ENCODE assay signal across 15 mouse cellular contexts in the genomic region with DNA sequence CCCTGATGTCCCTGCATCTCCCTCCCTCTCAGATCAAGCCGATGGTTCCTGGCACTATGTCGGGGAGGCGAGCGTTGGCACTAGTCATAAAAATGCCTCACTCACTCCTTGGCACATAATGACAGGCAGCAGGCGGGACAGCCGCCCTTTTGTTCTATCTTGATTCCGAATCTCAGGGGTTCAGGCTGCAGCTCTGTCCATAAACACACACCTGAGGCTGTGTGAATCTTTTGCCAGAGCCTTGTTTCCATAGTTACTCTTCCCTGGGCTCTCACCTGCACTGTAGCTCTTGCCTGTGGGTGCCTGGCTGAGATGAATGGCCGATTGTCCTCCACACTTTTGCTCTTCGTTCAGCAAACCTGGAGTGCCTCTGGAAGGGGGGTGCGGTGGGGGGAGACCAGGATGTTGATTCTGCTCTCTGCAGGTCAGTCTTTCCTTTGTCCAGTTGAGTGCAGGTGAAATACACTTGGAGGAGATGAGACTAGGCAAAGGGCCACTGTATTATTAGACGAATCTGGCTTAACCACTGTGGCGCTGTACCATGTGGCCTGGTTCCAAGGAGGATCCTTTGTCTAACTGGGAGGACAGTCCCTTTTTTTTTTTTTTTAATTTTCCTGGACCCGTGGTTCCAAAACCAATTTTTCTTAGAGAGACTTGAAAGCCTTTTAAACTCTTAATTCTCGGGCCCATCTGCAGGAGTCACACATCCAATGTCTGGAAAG. TPM values are rescaled to one million over a fixed set of nuclear protein-coding genes. Genes with fewer than 3 reads are reported as not detected.
DNase-seq lines count a peak whose midpoint lies in the region; ATAC-seq and TF ChIP-seq lines count a peak whose summit lies in the region.
"Had no signal": no experiment of that assay in that cellular context is flagged by ENCODE, and none has a peak within 500 bp of the region (broad histone marks: within the 10 kb centered on the region; RNA-seq: fewer than 3 reads in every experiment).

No protein-coding gene starts in this region.

- no peak overlapping the region for H3K4me3 ChIP-seq in forebrain, embryonic 14.5 days (ENCODE audit: low read depth, low read length)
- no peak overlapping the region for H3K4me3 ChIP-seq in forebrain, embryonic 12.5 days (replicated peaks)
- no peak overlapping the region for H3K4me3 ChIP-seq in midbrain, embryonic 14.5 days (replicated peaks; ENCODE audit: low read depth, low read length)
- H3K4me3 ChIP-seq in midbrain, embryonic 13.5 days (replicated peaks) = no peak overlapping the region
- H3K4me3 ChIP-seq in forebrain, embryonic 16.5 days (replicated peaks; ENCODE audit: low read length) = no peak overlapping the region
- no peak overlapping the region for H3K4me3 ChIP-seq in neural tube, embryonic 14.5 days (ENCODE audit: low read depth, low read length)
- no peak overlapping the region for H3K4me3 ChIP-seq in thymus, adult 2 months (ENCODE audit: control insufficient read depth, insufficient read depth, low read length)

- H3K27ac ChIP-seq in forebrain, embryonic 14.5 days (ENCODE audit: low read depth, low read length) = peak overlapping the region; percentile 40; the same call in 1 of the 2 replicates
- H3K27ac ChIP-seq in forebrain, embryonic 12.5 days = no peak overlapping the region
- peak overlapping the region; percentile 16; the same call in 1 of the 2 replicates for H3K27ac ChIP-seq in midbrain, embryonic 14.5 days (replicated peaks; ENCODE audit: low read depth, low read length)
- no peak overlapping the region for H3K27ac ChIP-seq in midbrain, embryonic 13.5 days
- peak overlapping the region; percentile 73 for H3K27ac ChIP-seq in forebrain, embryonic 16.5 days (ENCODE audit: low read length)
- 0 out of 2 replicates have a peak overlapping the region, but pooled peaks have one; percentile 41 for H3K27ac ChIP-seq in neural tube, embryonic 14.5 days (ENCODE audit: low read depth, low read length)
- no peak overlapping the region for H3K27ac ChIP-seq in thymus, adult 2 months (ENCODE audit: control insufficient read depth, insufficient read depth, low read length)

- DNase-seq in forebrain, embryonic 14.5 days (ENCODE audit: low spot score) = peak; percentile 53
- peak; percentile 29 for DNase-seq in midbrain, embryonic 14.5 days
- no peak for DNase-seq in thymus, adult 2 months
- DNase-seq in retina, embryonic 14.5 days (ENCODE audit: low spot score) = no peak
- DNase-seq: gastrocnemius, postnatal 10 days; lung, adult 2 months; retina, postnatal 1 day had no signal

- TF ChIP-seq POLR2A in thymus, adult 2 months (IDR thresholded peaks at IDR 0.05; ENCODE audit: control insufficient read depth, extremely low read depth, insufficient read depth, low read length, poor library complexity) = no peak

- H3K4me2 ChIP-seq in forebrain, embryonic 14.5 days (ENCODE audit: low read length) = no peak overlapping the region
- H3K4me2 ChIP-seq in forebrain, embryonic 12.5 days = no peak overlapping the region
- no peak overlapping the region for H3K4me2 ChIP-seq in midbrain, embryonic 14.5 days (ENCODE audit: low read length)
- H3K4me2 ChIP-seq in midbrain, embryonic 13.5 days (replicated peaks) = no peak overlapping the region
- H3K4me2 ChIP-seq in forebrain, embryonic 16.5 days (ENCODE audit: low read length) = peak overlapping the region; percentile 14; the same call in 1 of the 2 replicates
- no peak overlapping the region for H3K4me2 ChIP-seq in neural tube, embryonic 14.5 days (ENCODE audit: low read depth, low read length)

- no peaks in the 10 kb centered on the region for H3K36me3 ChIP-seq in forebrain, embryonic 14.5 days (ENCODE audit: control insufficient read depth, insufficient read depth, low read length)
- H3K36me3 ChIP-seq in forebrain, embryonic 12.5 days (replicated peaks) = no peaks in the 10 kb centered on the region
- no peaks in the 10 kb centered on the region for H3K36me3 ChIP-seq in midbrain, embryonic 14.5 days (ENCODE audit: control insufficient read depth, insufficient read depth, low read length)
- no peaks in the 10 kb centered on the region for H3K36me3 ChIP-seq in midbrain, embryonic 13.5 days
- H3K36me3 ChIP-seq in forebrain, embryonic 16.5 days (ENCODE audit: control insufficient read depth, insufficient read depth) = no peaks in the 10 kb centered on the region
- no peaks in the 10 kb centered on the region for H3K36me3 ChIP-seq in neural tube, embryonic 14.5 days (ENCODE audit: control insufficient read depth, insufficient read depth, low read length)
- no peaks in the 10 kb centered on the region for H3K36me3 ChIP-seq in thymus, adult 2 months (ENCODE audit: control insufficient read depth, insufficient read depth, low read length)

- H3K27me3 ChIP-seq in forebrain, embryonic 14.5 days (replicated peaks; ENCODE audit: control insufficient read depth, insufficient read depth, low read length) = no peaks in the 10 kb centered on the region
- H3K27me3 ChIP-seq in forebrain, embryonic 12.5 days = no peaks in the 10 kb centered on the region
- H3K27me3 ChIP-seq in midbrain, embryonic 14.5 days (ENCODE audit: control insufficient read depth, insufficient read depth, low read length) = no peaks in the 10 kb centered on the region
- H3K27me3 ChIP-seq in midbrain, embryonic 13.5 days = no peaks in the 10 kb centered on the region
- H3K27me3 ChIP-seq in forebrain, embryonic 16.5 days (replicated peaks; ENCODE audit: control insufficient read depth, insufficient read depth, low read length) = no peaks in the 10 kb centered on the region
- no peaks in the 10 kb centered on the region for H3K27me3 ChIP-seq in neural tube, embryonic 14.5 days (ENCODE audit: control insufficient read depth, insufficient read depth, low read length)
- no peaks in the 10 kb centered on the region for H3K27me3 ChIP-seq in thymus, adult 2 months (ENCODE audit: control insufficient read depth, insufficient read depth, low read length)

- TF ChIP-seq CTCF in thymus, adult 2 months (IDR thresholded peaks at IDR 0.05; ENCODE audit: borderline replicate concordance, control insufficient read depth, extremely low read depth, insufficient read depth, low read length, poor library complexity) = no peak

- H3K4me1 ChIP-seq in forebrain, embryonic 14.5 days (ENCODE audit: control insufficient read depth, insufficient read depth, low read length) = peaks cover 3% of the 10 kb centered on the region; the same call in 1 of the 2 replicates
- H3K4me1 ChIP-seq in forebrain, embryonic 12.5 days = 0 out of 2 replicates have a peak, but pooled peaks cover 3% of the 10 kb centered on the region
- H3K4me1 ChIP-seq in midbrain, embryonic 14.5 days (ENCODE audit: control insufficient read depth, insufficient read depth, low read length) = no peaks in the 10 kb centered on the region
- H3K4me1 ChIP-seq in midbrain, embryonic 13.5 days (replicated peaks) = no peaks in the 10 kb centered on the region
- peaks cover 14% of the 10 kb centered on the region for H3K4me1 ChIP-seq in forebrain, embryonic 16.5 days (replicated peaks; ENCODE audit: control insufficient read depth, insufficient read depth, low read length)
- peaks cover 2% of the 10 kb centered on the region; the same call in 1 of the 2 replicates for H3K4me1 ChIP-seq in neural tube, embryonic 14.5 days (ENCODE audit: control insufficient read depth, insufficient read depth, low read length)
- H3K4me1 ChIP-seq in thymus, adult 2 months (replicated peaks; ENCODE audit: control insufficient read depth, insufficient read depth, low read length) = no peaks in the 10 kb centered on the region

- ATAC-seq in forebrain, embryonic 14.5 days = peak; percentile 57
- no peak for ATAC-seq in forebrain, embryonic 12.5 days (ENCODE audit: low FRiP score)
- no peak for ATAC-seq in midbrain, embryonic 14.5 days (ENCODE audit: low FRiP score, low TSS enrichment)
- no peak for ATAC-seq in midbrain, embryonic 13.5 days
- peak; percentile 68 for ATAC-seq in forebrain, embryonic 16.5 days
- ATAC-seq in neural tube, embryonic 14.5 days (ENCODE audit: low read depth) = peak; percentile 60; the same call in 1 of the 2 replicates

- no peaks in the 10 kb centered on the region for H3K9me3 ChIP-seq in forebrain, embryonic 14.5 days (replicated peaks; ENCODE audit: control insufficient read depth, low read length)
- H3K9me3 ChIP-seq in forebrain, embryonic 12.5 days = no peaks in the 10 kb centered on the region
- H3K9me3 ChIP-seq in midbrain, embryonic 14.5 days (ENCODE audit: control insufficient read depth, low read length) = no peaks in the 10 kb centered on the region
- no peaks in the 10 kb centered on the region for H3K9me3 ChIP-seq in midbrain, embryonic 13.5 days
- H3K9me3 ChIP-seq in forebrain, embryonic 16.5 days (ENCODE audit: control insufficient read depth, low read length) = no peaks in the 10 kb centered on the region
- H3K9me3 ChIP-seq in neural tube, embryonic 14.5 days (ENCODE audit: control insufficient read depth, low read length) = no peaks in the 10 kb centered on the region

- H3K9ac ChIP-seq in forebrain, embryonic 14.5 days (ENCODE audit: low read length) = no peak overlapping the region
- H3K9ac ChIP-seq in forebrain, embryonic 12.5 days = no peak overlapping the region
- no peak overlapping the region for H3K9ac ChIP-seq in midbrain, embryonic 14.5 days (replicated peaks; ENCODE audit: low read length)
- H3K9ac ChIP-seq in midbrain, embryonic 13.5 days (replicated peaks) = no peak overlapping the region
- no peak overlapping the region for H3K9ac ChIP-seq in forebrain, embryonic 16.5 days (replicated peaks; ENCODE audit: low read depth, low read length)
- no peak overlapping the region for H3K9ac ChIP-seq in neural tube, embryonic 14.5 days (replicated peaks; ENCODE audit: low read depth, low read length)

- WGBS in forebrain, embryonic 14.5 days = 53% methylated on average over 14 of the region's 14 CpGs
- WGBS in forebrain, embryonic 12.5 days = 76% methylated on average over 14 of the region's 14 CpGs
- WGBS in midbrain, embryonic 14.5 days = 77% methylated on average over 14 of the region's 14 CpGs
- WGBS in midbrain, embryonic 13.5 days = 79% methylated on average over 14 of the region's 14 CpGs
- WGBS in forebrain, embryonic 16.5 days = 45% methylated on average over 14 of the region's 14 CpGs
- 38% methylated on average over 14 of the region's 14 CpGs for WGBS in neural tube, embryonic 14.5 days
- 89% methylated on average over 14 of the region's 14 CpGs for WGBS in thymus, adult 2 months

RNA-seq across cellular contexts. Expression of gene Syce1l, which starts 48.8 kb away (rescaled TPM):
- not detected in 2 replicates for polyA plus RNA-seq in forebrain, embryonic 14.5 days (2014; fragmentation: Nextera tagmentation; extraction: Ambion mirVana)
- not detected in 2 replicates for polyA plus RNA-seq in forebrain, embryonic 12.5 days (2016; fragmentation: Nextera tagmentation; extraction: Ambion mirVana)
- 0.31 TPM in 1 of 2 replicates, not detected in the other for polyA plus RNA-seq in midbrain, embryonic 14.5 days (2014; fragmentation: Nextera tagmentation; extraction: Ambion mirVana)
- polyA plus RNA-seq in midbrain, embryonic 13.5 days (2015; fragmentation: Nextera tagmentation; extraction: Ambion mirVana) = 0.23 TPM in 1 of 2 replicates, not detected in the other
- 0.35 TPM in 1 of 2 replicates, not detected in the other for polyA plus RNA-seq in forebrain, embryonic 16.5 days (2015; fragmentation: Nextera tagmentation; extraction: Ambion mirVana)
- 0.75 TPM in 1 of 2 replicates, not detected in the other for polyA plus RNA-seq in neural tube, embryonic 14.5 days (2014; fragmentation: Nextera tagmentation; extraction: Ambion mirVana)
- polyA plus RNA-seq in thymus, adult 2 months (2012; rRNA removed) = not detected in 2 replicates
- polyA plus RNA-seq: heart, embryonic 14.5 days; intestine, embryonic 14.5 days; large intestine, adult 2 months; lung, adult 2 months; spleen, adult 2 months had no signal

RNA-seq across cellular contexts. Expression of gene Mon1b, which starts 56.4 kb away (rescaled TPM):
- 11.4 and 13.0 TPM in 2 replicates for polyA plus RNA-seq in forebrain, embryonic 14.5 days (2014; fragmentation: Nextera tagmentation; extraction: Ambion mirVana)
- 11.3 and 14.2 TPM in 2 replicates for polyA plus RNA-seq in forebrain, embryonic 12.5 days (2016; fragmentation: Nextera tagmentation; extraction: Ambion mirVana)
- 11.5 and 13.8 TPM in 2 replicates for polyA plus RNA-seq in midbrain, embryonic 14.5 days (2014; fragmentation: Nextera tagmentation; extraction: Ambion mirVana)
- polyA plus RNA-seq in midbrain, embryonic 13.5 days (2015; fragmentation: Nextera tagmentation; extraction: Ambion mirVana) = 11.4 and 12.3 TPM in 2 replicates
- 13.9 and 15.5 TPM in 2 replicates for polyA plus RNA-seq in forebrain, embryonic 16.5 days (2015; fragmentation: Nextera tagmentation; extraction: Ambion mirVana)
- 10.7 and 13.6 TPM in 2 replicates for polyA plus RNA-seq in neural tube, embryonic 14.5 days (2014; fragmentation: Nextera tagmentation; extraction: Ambion mirVana)
- polyA plus RNA-seq in thymus, adult 2 months (2012; rRNA removed) = 16.5 and 22.7 TPM in 2 replicates

Comparison
In these comparisons a context has a peak if more than half of its experiments do, and no peak if none do; other contexts are left out.
1. ATAC-seq: peak in forebrain, embryonic 14.5 days (single experiment), forebrain, embryonic 16.5 days (single experiment) and neural tube, embryonic 14.5 days (single experiment); none in forebrain, embryonic 12.5 days (single experiment), midbrain, embryonic 14.5 days (single experiment) and midbrain, embryonic 13.5 days (single experiment).
2. H3K27ac ChIP-seq: peak in forebrain, embryonic 14.5 days (single experiment), midbrain, embryonic 14.5 days (single experiment), forebrain, embryonic 16.5 days (single experiment) and neural tube, embryonic 14.5 days (single experiment); none in forebrain, embryonic 12.5 days (single experiment), midbrain, embryonic 13.5 days (single experiment) and thymus, adult 2 months (single experiment).
3. DNase-seq: peak in forebrain, embryonic 14.5 days (single experiment) and midbrain, embryonic 14.5 days (single experiment); none in thymus, adult 2 months (single experiment) and retina, embryonic 14.5 days (single experiment).